Mouse (Mus musculus): ENCODE measurements around the gene Kif14. TPM values are rescaled to one million over a fixed set of nuclear protein-coding genes. Genes with fewer than 3 reads are reported as not detected.

The Kif14 gene
- polyA plus RNA-seq, 1 experiment from 2014 or later, result 5.5 TPM

DNA sequence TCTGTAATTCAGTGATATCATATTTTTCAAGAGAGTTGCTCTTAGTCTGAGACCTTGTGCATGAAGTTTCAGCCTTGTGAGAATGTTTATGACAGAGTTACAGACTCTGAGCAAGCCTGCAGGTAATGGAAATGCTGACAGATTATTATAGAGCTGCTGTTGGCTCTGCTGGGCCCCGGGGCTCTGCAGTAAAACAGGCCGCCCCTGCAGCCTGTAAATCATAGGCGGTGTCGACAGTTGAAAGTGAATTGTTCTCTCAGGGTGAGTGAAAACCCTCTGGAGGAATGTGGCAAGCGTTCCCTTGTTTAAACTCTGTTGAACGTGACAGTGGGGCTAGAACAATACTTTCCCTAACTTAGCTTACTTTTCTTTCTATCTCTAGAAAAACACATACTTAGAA, 46.2 kb downstream of the Kif14 start:
- whole genome bisulfite sequencing (ENCODE audit: insufficient replicate concordance), result 72% methylated on average over 6 of the region's 6 CpGs
- H3K27me3 ChIP-seq (ENCODE audit: control insufficient read depth, insufficient read depth, low read depth, low read length), result no peaks in the 10 kb centered on the region
- H3K27ac ChIP-seq (ENCODE audit: low read length), result no peak overlapping the region
- no peaks in the 10 kb centered on the region for H3K4me1 ChIP-seq (ENCODE audit: control insufficient read depth, low read depth, low read length)
- no peak overlapping the region for H3K4me2 ChIP-seq (ENCODE audit: low read depth, low read length)
- H3K36me3 ChIP-seq (ENCODE audit: control insufficient read depth, insufficient read depth), result peaks cover 35% of the 10 kb centered on the region
- ATAC-seq (ENCODE audit: low read depth), result no peak
- H3K9me3 ChIP-seq (replicated peaks; ENCODE audit: control insufficient read depth, low read length), result no peaks in the 10 kb centered on the region
- H3K4me3 ChIP-seq (ENCODE audit: low read depth, low read length), result no peak overlapping the region
- H3K9ac ChIP-seq (ENCODE audit: low read depth, low read length), result no peak overlapping the region

DNA sequence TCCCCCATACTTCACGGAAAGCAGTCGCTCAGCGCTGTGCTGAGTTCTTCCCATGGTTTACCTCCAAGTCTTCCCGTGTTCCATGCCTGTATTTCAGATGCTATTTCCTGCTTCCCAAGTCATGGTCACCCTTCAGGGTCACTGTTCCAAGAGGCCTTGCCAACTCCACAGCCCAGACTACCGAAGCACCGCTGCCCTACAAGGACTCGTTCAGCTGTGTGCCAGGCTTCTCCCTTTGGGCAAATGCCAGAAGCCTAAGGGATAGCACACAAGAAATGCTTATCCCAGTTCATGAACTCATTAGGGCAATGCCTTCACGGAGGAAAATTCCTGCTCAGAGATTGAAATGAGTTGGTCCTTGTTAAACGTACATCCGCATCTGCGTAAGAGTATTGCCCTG, 47.0 kb downstream of the Kif14 start:
- no peak overlapping the region for H3K9ac ChIP-seq (ENCODE audit: low read depth, low read length)
- no peaks in the 10 kb centered on the region for H3K4me1 ChIP-seq (ENCODE audit: control insufficient read depth, low read depth, low read length)
- no peaks in the 10 kb centered on the region for H3K27me3 ChIP-seq (ENCODE audit: control insufficient read depth, insufficient read depth, low read depth, low read length)
- no peak overlapping the region for H3K4me2 ChIP-seq (ENCODE audit: low read depth, low read length)
- 91% methylated on average over 11 of the region's 11 CpGs for WGBS (ENCODE audit: insufficient replicate concordance)
- no peaks in the 10 kb centered on the region for H3K9me3 ChIP-seq (replicated peaks; ENCODE audit: control insufficient read depth, low read length)
- no peak for ATAC-seq (ENCODE audit: low read depth)
- no peak overlapping the region for H3K4me3 ChIP-seq (ENCODE audit: low read depth, low read length)
- no peak overlapping the region for H3K27ac ChIP-seq (ENCODE audit: low read length)
- H3K36me3 ChIP-seq (ENCODE audit: control insufficient read depth, insufficient read depth), result peaks cover 30% of the 10 kb centered on the region

DNA sequence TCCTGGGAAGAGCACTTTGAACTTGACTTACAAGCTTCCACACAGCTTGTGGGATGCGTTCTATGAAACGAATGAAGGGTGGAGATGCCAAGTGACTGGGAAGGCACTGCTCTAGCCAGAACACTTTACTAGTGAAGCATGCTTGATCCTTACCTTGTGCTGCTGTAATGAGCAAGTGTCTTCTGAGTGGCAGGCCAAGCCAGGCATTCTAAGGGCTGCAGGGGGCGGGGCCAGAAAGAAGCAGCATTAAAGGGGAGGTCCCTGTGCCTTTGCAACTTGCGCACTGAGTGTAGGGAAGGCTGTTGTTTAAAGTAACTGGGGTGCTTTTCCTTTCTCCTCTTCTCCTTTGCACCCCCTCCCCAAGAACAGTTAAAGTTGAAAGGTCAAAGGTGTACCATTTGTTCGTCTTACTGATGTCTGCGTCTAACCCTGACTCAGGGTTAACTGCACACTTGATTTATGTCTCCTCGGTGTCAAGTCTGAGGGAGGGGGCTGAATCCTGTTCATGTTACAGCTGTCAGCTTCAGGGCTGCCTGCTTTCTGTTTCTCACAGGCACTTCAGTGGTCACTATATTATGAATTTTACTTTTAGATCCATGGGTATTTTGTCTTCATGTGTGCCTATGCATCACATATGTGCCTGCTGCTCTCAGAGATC, 52.7 kb downstream of the Kif14 start:
- Histone ChIP-seq H3K4me3 (ENCODE audit: low read depth, low read length) (no peak overlapping the region), H3K36me3 (ENCODE audit: control insufficient read depth, insufficient read depth) (peaks cover 42% of the 10 kb centered on the region), H3K4me2 (ENCODE audit: low read depth, low read length) (no peak overlapping the region), H3K27me3 (ENCODE audit: control insufficient read depth, insufficient read depth, low read depth, low read length) (no peaks in the 10 kb centered on the region), H3K9ac (ENCODE audit: low read depth, low read length) (no peak overlapping the region), H3K4me1 (ENCODE audit: control insufficient read depth, low read depth, low read length) (no peaks in the 10 kb centered on the region), H3K9me3 (replicated peaks; ENCODE audit: control insufficient read depth, low read length) (no peaks in the 10 kb centered on the region), H3K27ac (ENCODE audit: low read length) (no peak overlapping the region)
- WGBS (ENCODE audit: insufficient replicate concordance), result 86% methylated on average over 7 of the region's 7 CpGs
- no peak for ATAC-seq (ENCODE audit: low read depth)

GRCm38 (mm10) chr1:136521363-136521937, 55.3 kb downstream of the Kif14 start:
- no peak for ATAC-seq (ENCODE audit: low read depth)
- WGBS (ENCODE audit: insufficient replicate concordance), result 81% methylated on average over 11 of the region's 11 CpGs
- Histone ChIP-seq H3K27ac (ENCODE audit: low read length) (no peak overlapping the region), H3K36me3 (ENCODE audit: control insufficient read depth, insufficient read depth) (peaks cover 38% of the 10 kb centered on the region), H3K4me3 (ENCODE audit: low read depth, low read length) (no peak overlapping the region), H3K27me3 (ENCODE audit: control insufficient read depth, insufficient read depth, low read depth, low read length) (no peaks in the 10 kb centered on the region), H3K9me3 (replicated peaks; ENCODE audit: control insufficient read depth, low read length) (no peaks in the 10 kb centered on the region), H3K4me2 (ENCODE audit: low read depth, low read length) (no peak overlapping the region), H3K9ac (ENCODE audit: low read depth, low read length) (no peak overlapping the region), H3K4me1 (ENCODE audit: control insufficient read depth, low read depth, low read length) (no peaks in the 10 kb centered on the region)

DNA sequence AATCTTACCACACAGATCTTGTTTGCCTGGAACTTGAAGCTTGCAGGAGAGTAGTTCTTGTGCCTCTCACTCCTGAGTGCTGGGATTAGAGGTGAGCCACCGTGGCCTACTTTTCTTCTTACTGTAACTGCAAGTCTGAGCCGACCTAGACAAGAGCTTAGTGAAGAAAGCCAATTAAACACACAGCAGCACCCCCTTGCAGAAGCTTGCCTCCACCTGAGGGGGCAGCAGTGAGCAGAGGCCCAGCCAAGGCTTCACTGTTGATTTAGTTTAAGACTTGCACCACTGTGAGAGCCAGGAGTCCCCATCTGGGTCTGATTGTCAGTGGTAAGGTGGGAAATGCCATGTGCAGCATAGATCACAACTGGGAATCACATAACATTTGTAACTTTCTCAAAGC, 58.8 kb downstream of the Kif14 start:
- Histone ChIP-seq H3K9me3 (replicated peaks; ENCODE audit: control insufficient read depth, low read length) (no peaks in the 10 kb centered on the region), H3K9ac (ENCODE audit: low read depth, low read length) (no peak overlapping the region), H3K4me2 (ENCODE audit: low read depth, low read length) (no peak overlapping the region), H3K36me3 (ENCODE audit: control insufficient read depth, insufficient read depth) (peaks cover 41% of the 10 kb centered on the region), H3K4me3 (ENCODE audit: low read depth, low read length) (no peak overlapping the region), H3K27me3 (ENCODE audit: control insufficient read depth, insufficient read depth, low read depth, low read length) (no peaks in the 10 kb centered on the region), H3K27ac (ENCODE audit: low read length) (no peak overlapping the region), H3K4me1 (ENCODE audit: control insufficient read depth, low read depth, low read length) (no peaks in the 10 kb centered on the region)
- WGBS (ENCODE audit: insufficient replicate concordance), result 55% methylated on average over 2 of the region's 2 CpGs
- ATAC-seq (ENCODE audit: low read depth), result no peak

GRCm38 (mm10) chr1:136525818-136526217, 59.7 kb downstream of the Kif14 start:
- Histone ChIP-seq H3K36me3 (ENCODE audit: control insufficient read depth, insufficient read depth) (peaks cover 40% of the 10 kb centered on the region), H3K4me3 (ENCODE audit: low read depth, low read length) (no peak overlapping the region), H3K27me3 (ENCODE audit: control insufficient read depth, insufficient read depth, low read depth, low read length) (no peaks in the 10 kb centered on the region), H3K27ac (ENCODE audit: low read length) (no peak overlapping the region), H3K9ac (ENCODE audit: low read depth, low read length) (no peak overlapping the region), H3K4me2 (ENCODE audit: low read depth, low read length) (no peak overlapping the region), H3K9me3 (replicated peaks; ENCODE audit: control insufficient read depth, low read length) (no peaks in the 10 kb centered on the region), H3K4me1 (ENCODE audit: control insufficient read depth, low read depth, low read length) (no peaks in the 10 kb centered on the region)
- no peak for ATAC-seq (ENCODE audit: low read depth)
- 84% methylated on average over 6 of the region's 6 CpGs for WGBS (ENCODE audit: insufficient replicate concordance)

- ATAC-seq (ENCODE audit: low read depth), result no peak
- Histone ChIP-seq H3K9me3 (replicated peaks; ENCODE audit: control insufficient read depth, low read length) (no peaks in the 10 kb centered on the region), H3K9ac (ENCODE audit: low read depth, low read length) (no peak overlapping the region), H3K4me2 (ENCODE audit: low read depth, low read length) (no peak overlapping the region), H3K4me3 (ENCODE audit: low read depth, low read length) (no peak overlapping the region), H3K27me3 (ENCODE audit: control insufficient read depth, insufficient read depth, low read depth, low read length) (no peaks in the 10 kb centered on the region), H3K4me1 (ENCODE audit: control insufficient read depth, low read depth, low read length) (peaks cover under 1% of the 10 kb centered on the region), H3K27ac (ENCODE audit: low read length) (no peak overlapping the region), H3K36me3 (ENCODE audit: control insufficient read depth, insufficient read depth) (peaks cover 28% of the 10 kb centered on the region)
- 90% methylated on average over 16 of the region's 16 CpGs for WGBS (ENCODE audit: insufficient replicate concordance)
Measured at GRCm38 (mm10) chr1:136527163-136527562, 61.0 kb downstream of the Kif14 start.

- H3K36me3 ChIP-seq (ENCODE audit: control insufficient read depth, insufficient read depth), result peaks cover 10% of the 10 kb centered on the region
- H3K9ac ChIP-seq (ENCODE audit: low read depth, low read length), result no peak overlapping the region
- ATAC-seq (ENCODE audit: low read depth), result peak; percentile 97
- no peak overlapping the region for H3K4me3 ChIP-seq (ENCODE audit: low read depth, low read length)
- no peak overlapping the region for H3K4me2 ChIP-seq (ENCODE audit: low read depth, low read length)
- no peaks in the 10 kb centered on the region for H3K9me3 ChIP-seq (replicated peaks; ENCODE audit: control insufficient read depth, low read length)
- 31% methylated on average over 3 of the region's 3 CpGs for WGBS (ENCODE audit: insufficient replicate concordance)
- peak overlapping the region; percentile 76 for H3K27ac ChIP-seq (ENCODE audit: low read length)
- no peaks in the 10 kb centered on the region for H3K27me3 ChIP-seq (ENCODE audit: control insufficient read depth, insufficient read depth, low read depth, low read length)
- H3K4me1 ChIP-seq (ENCODE audit: control insufficient read depth, low read depth, low read length), result peaks cover 4% of the 10 kb centered on the region
Measured at GRCm38 (mm10) chr1:136532556-136532955, 66.4 kb downstream of the Kif14 start.

DNA sequence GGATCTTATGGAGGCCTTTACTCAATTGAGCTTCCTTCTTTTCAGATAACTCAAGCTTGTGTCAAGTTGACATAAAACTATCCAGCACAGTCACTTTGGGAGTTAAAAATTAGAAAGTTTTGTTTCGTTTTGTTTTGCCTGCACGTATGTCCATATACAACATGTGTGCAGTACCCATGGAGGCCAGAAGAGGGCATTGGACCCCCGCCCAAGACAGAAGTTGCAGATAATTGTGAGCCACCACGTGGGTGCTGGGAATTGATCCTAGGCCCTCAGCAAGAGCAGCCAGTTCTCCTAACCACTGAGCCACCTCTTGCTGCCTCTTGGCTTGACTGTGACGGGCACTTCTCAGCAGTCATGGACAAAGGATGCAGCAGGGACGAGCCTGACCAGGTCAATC, 70.8 kb downstream of the Kif14 start:
- Histone ChIP-seq H3K27ac (ENCODE audit: low read length) (no peak overlapping the region), H3K36me3 (ENCODE audit: control insufficient read depth, insufficient read depth) (no peaks in the 10 kb centered on the region), H3K27me3 (ENCODE audit: control insufficient read depth, insufficient read depth, low read depth, low read length) (no peaks in the 10 kb centered on the region), H3K4me3 (ENCODE audit: low read depth, low read length) (no peak overlapping the region), H3K4me1 (ENCODE audit: control insufficient read depth, low read depth, low read length) (peaks cover 4% of the 10 kb centered on the region), H3K9ac (ENCODE audit: low read depth, low read length) (no peak overlapping the region), H3K4me2 (ENCODE audit: low read depth, low read length) (no peak overlapping the region), H3K9me3 (replicated peaks; ENCODE audit: control insufficient read depth, low read length) (no peaks in the 10 kb centered on the region)
- 79% methylated on average over 6 of the region's 6 CpGs for WGBS (ENCODE audit: insufficient replicate concordance)
- ATAC-seq (ENCODE audit: low read depth), result no peak
